Mouse (Mus musculus) hindbrain, embryonic 15.5 days (tissue): Measurements from ENCODE around the gene Osbpl6. TPM values are rescaled to one million over a fixed set of nuclear protein-coding genes. Genes with fewer than 3 reads are reported as not detected.

Experiments
- ATAC-seq: fragments of 200-750 bp; cut with Nextera tagmentation; 2 replicates; pipeline ENCODE4 v1.8.0; 2017; ENCODE audit warnings: low read depth, moderate number of reproducible peaks, moderate TSS enrichment; ENCODE audit not compliant: low FRiP score
- H3K27ac ChIP-seq: fragments of 300-500 bp; sonication (generic); replicated peaks from 2 replicates; pipeline ENCODE4 v1.5.1; 2015; ENCODE audit warnings: mild to moderate bottlenecking, inconsistent platforms
- H3K27me3 ChIP-seq: fragments of 300-500 bp; sonication (generic); 2 replicates; pipeline ENCODE4 v1.6.1; 2015; ENCODE audit warnings: control low read depth, inconsistent platforms
- H3K36me3 ChIP-seq: fragments of 300-500 bp; sonication (generic); 2 replicates; pipeline ENCODE4 v1.6.1; 2015; ENCODE audit warnings: control low read depth, inconsistent platforms
- H3K4me1 ChIP-seq: fragments of 300-500 bp; sonication (generic); replicated peaks from 2 replicates; pipeline ENCODE4 v1.6.1; 2015; ENCODE audit warnings: control low read depth, inconsistent platforms
- H3K4me2 ChIP-seq: fragments of 300-500 bp; sonication (generic); 2 replicates; pipeline ENCODE4 v1.6.1; 2015; ENCODE audit warnings: moderate library complexity, mild to moderate bottlenecking, inconsistent platforms
- H3K4me3 ChIP-seq: fragments of 300-500 bp; sonication (generic); 2 replicates; pipeline ENCODE4 v1.5.1; 2015; ENCODE audit warnings: mild to moderate bottlenecking, inconsistent platforms
- H3K9ac ChIP-seq: fragments of 300-500 bp; sonication (generic); 2 replicates; pipeline ENCODE4 v1.6.1; 2015; ENCODE audit warnings: inconsistent platforms
- H3K9me3 ChIP-seq: fragments of 300-500 bp; sonication (generic); 2 replicates; pipeline ENCODE4 v1.6.1; 2016; ENCODE audit warnings: control low read depth, inconsistent platforms
- WGBS: fragments of 180-500 bp; shearing (Covaris S2); methylation state at CpG from one replicate; pipeline ENCODE4 v1.1.7; 2015; 5-methylcytosine and 5-hydroxymethylcytosine counted together
- polyA plus RNA-seq: library from polyadenylated mRNA; unstranded; fragments of >200 nt; fragmentation: Nextera tagmentation; extraction: Ambion mirVana; gene quantifications from 2 replicates; pipeline ENCODE4 v1.2.1, GENCODE M21; 2015

Gene Osbpl6
- polyA plus RNA-seq, 1 experiment from 2014 or later: 27.2 TPM

GRCm38 (mm10) chr2:76386531-76386930 is 19.8 kb upstream of the Osbpl6 start:
- Histone ChIP-seq H3K9me3 (no peaks in the 10 kb centered on the region), H3K4me2 (no peak overlapping the region), H3K36me3 (peaks cover 36% of the 10 kb centered on the region), H3K27ac (no peak overlapping the region), H3K4me3 (no peak overlapping the region), H3K9ac (no peak overlapping the region), H3K4me1 (no peaks in the 10 kb centered on the region), H3K27me3 (no peaks in the 10 kb centered on the region)
- no peak for ATAC-seq

- no peak for ATAC-seq
- H3K4me3 ChIP-seq: no peak overlapping the region
- no peak overlapping the region for H3K27ac ChIP-seq
- H3K9me3 ChIP-seq: no peaks in the 10 kb centered on the region
- no peak overlapping the region for H3K4me2 ChIP-seq
- H3K27me3 ChIP-seq: no peaks in the 10 kb centered on the region
- H3K9ac ChIP-seq: no peak overlapping the region
- H3K4me1 ChIP-seq: peaks cover 3% of the 10 kb centered on the region
- no peaks in the 10 kb centered on the region for H3K36me3 ChIP-seq
These were observed 6.1 kb upstream of the Osbpl6 start for GRCm38 (mm10) chr2:76400178-76400577.

GRCm38 (mm10) chr2:76405596-76406150 is 635 bp upstream of the Osbpl6 start:
- WGBS: 1% methylated on average over 15 of the region's 15 CpGs
- Histone ChIP-seq H3K27me3 (no peaks in the 10 kb centered on the region), H3K9ac (peak overlapping the region; percentile 100), H3K4me3 (peak overlapping the region; percentile 100), H3K36me3 (no peaks in the 10 kb centered on the region; the same call in 1 of the 2 replicates), H3K4me2 (peak overlapping the region; percentile 92), H3K4me1 (peaks cover 13% of the 10 kb centered on the region), H3K27ac (peak overlapping the region; percentile 96), H3K9me3 (no peaks in the 10 kb centered on the region)
- peak; percentile 46 for ATAC-seq

GRCm38 (mm10) chr2:76406937-76407441 is 681 bp downstream of the Osbpl6 start:
- Histone ChIP-seq H3K4me2 (peak overlapping the region; percentile 92), H3K9me3 (no peaks in the 10 kb centered on the region), H3K27me3 (no peaks in the 10 kb centered on the region), H3K27ac (peak overlapping the region; percentile 96), H3K4me3 (peak overlapping the region; percentile 100), H3K4me1 (peaks cover 13% of the 10 kb centered on the region), H3K9ac (peak overlapping the region; percentile 100), H3K36me3 (no peaks in the 10 kb centered on the region; the same call in 1 of the 2 replicates)
- ATAC-seq: peak; percentile 57
- under 1% methylated on average over 49 of the region's 49 CpGs for WGBS

GRCm38 (mm10) chr2:76409526-76409925 is 3.2 kb downstream of the Osbpl6 start:
- no peak for ATAC-seq
- H3K9me3 ChIP-seq: no peaks in the 10 kb centered on the region
- no peak overlapping the region for H3K9ac ChIP-seq
- H3K27ac ChIP-seq: no peak overlapping the region
- H3K4me2 ChIP-seq: no peak overlapping the region
- no peaks in the 10 kb centered on the region for H3K27me3 ChIP-seq
- H3K4me1 ChIP-seq: peaks cover 11% of the 10 kb centered on the region
- 89% methylated on average over 1 of the region's 1 CpGs for WGBS
- no peak overlapping the region for H3K4me3 ChIP-seq
- H3K36me3 ChIP-seq: no peaks in the 10 kb centered on the region; the same call in 1 of the 2 replicates

GRCm38 (mm10) chr2:76409986-76410385 is 3.7 kb downstream of the Osbpl6 start:
- Histone ChIP-seq H3K4me1 (peaks cover 11% of the 10 kb centered on the region), H3K4me3 (no peak overlapping the region), H3K9ac (no peak overlapping the region), H3K36me3 (no peaks in the 10 kb centered on the region; the same call in 1 of the 2 replicates), H3K27ac (no peak overlapping the region), H3K9me3 (no peaks in the 10 kb centered on the region), H3K27me3 (no peaks in the 10 kb centered on the region), H3K4me2 (no peak overlapping the region)
- 82% methylated on average over 2 of the region's 2 CpGs for WGBS
- no peak for ATAC-seq

GRCm38 (mm10) chr2:76412924-76413323 is 6.6 kb downstream of the Osbpl6 start:
- H3K36me3 ChIP-seq: no peaks in the 10 kb centered on the region; the same call in 1 of the 2 replicates
- H3K9ac ChIP-seq: no peak overlapping the region
- H3K4me2 ChIP-seq: no peak overlapping the region
- no peak overlapping the region for H3K4me3 ChIP-seq
- no peak for ATAC-seq
- peaks cover 2% of the 10 kb centered on the region; the same call in 1 of the 2 replicates for H3K4me1 ChIP-seq
- WGBS: 62% methylated on average over 2 of the region's 2 CpGs
- no peaks in the 10 kb centered on the region for H3K9me3 ChIP-seq
- no peak overlapping the region for H3K27ac ChIP-seq
- H3K27me3 ChIP-seq: no peaks in the 10 kb centered on the region

- no peak for ATAC-seq
- 92% methylated on average over 14 of the region's 14 CpGs for whole genome bisulfite sequencing
- Histone ChIP-seq H3K4me3 (no peak overlapping the region), H3K36me3 (no peaks in the 10 kb centered on the region), H3K9ac (no peak overlapping the region), H3K27ac (no peak overlapping the region), H3K4me2 (no peak overlapping the region), H3K27me3 (no peaks in the 10 kb centered on the region), H3K4me1 (no peaks in the 10 kb centered on the region; the same call in 1 of the 2 replicates), H3K9me3 (no peaks in the 10 kb centered on the region)
These were observed 11.3 kb downstream of the Osbpl6 start for GRCm38 (mm10) chr2:76417446-76418141.

GRCm38 (mm10) chr2:76418142-76418518 is 11.8 kb downstream of the Osbpl6 start:
- Histone ChIP-seq H3K9me3 (no peaks in the 10 kb centered on the region), H3K27ac (no peak overlapping the region), H3K36me3 (no peaks in the 10 kb centered on the region), H3K4me1 (no peaks in the 10 kb centered on the region; the same call in 1 of the 2 replicates), H3K27me3 (no peaks in the 10 kb centered on the region), H3K9ac (no peak overlapping the region), H3K4me3 (no peak overlapping the region), H3K4me2 (no peak overlapping the region)
- no peak for ATAC-seq
- WGBS: 98% methylated on average over 3 of the region's 3 CpGs

- 89% methylated on average over 6 of the region's 6 CpGs for WGBS
- H3K9ac ChIP-seq: no peak overlapping the region
- H3K27ac ChIP-seq: no peak overlapping the region
- no peaks in the 10 kb centered on the region for H3K9me3 ChIP-seq
- no peaks in the 10 kb centered on the region for H3K36me3 ChIP-seq
- H3K4me1 ChIP-seq: no peaks in the 10 kb centered on the region; the same call in 1 of the 2 replicates
- H3K4me3 ChIP-seq: no peak overlapping the region
- H3K27me3 ChIP-seq: no peaks in the 10 kb centered on the region
- ATAC-seq: no peak
- H3K4me2 ChIP-seq: no peak overlapping the region
These were observed 15.2 kb downstream of the Osbpl6 start for GRCm38 (mm10) chr2:76421411-76421924.

- Histone ChIP-seq H3K27ac (no peak overlapping the region), H3K9ac (no peak overlapping the region), H3K36me3 (no peaks in the 10 kb centered on the region), H3K27me3 (no peaks in the 10 kb centered on the region), H3K4me3 (no peak overlapping the region), H3K4me1 (peaks cover 11% of the 10 kb centered on the region), H3K9me3 (no peaks in the 10 kb centered on the region), H3K4me2 (no peak overlapping the region)
- no peak for ATAC-seq
- WGBS: 87% methylated on average over 3 of the region's 3 CpGs
These were observed 20.5 kb downstream of the Osbpl6 start for GRCm38 (mm10) chr2:76426816-76427215.

GRCm38 (mm10) chr2:76429318-76429717 is 23.0 kb downstream of the Osbpl6 start:
- no peak overlapping the region for H3K27ac ChIP-seq
- no peaks in the 10 kb centered on the region for H3K27me3 ChIP-seq
- no peak overlapping the region for H3K4me2 ChIP-seq
- ATAC-seq: 0 out of 2 replicates have a peak, but pooled peaks have one; percentile 38
- H3K9ac ChIP-seq: no peak overlapping the region
- H3K4me1 ChIP-seq: peaks cover 11% of the 10 kb centered on the region; the same call in 1 of the 2 replicates
- 50% methylated on average over 3 of the region's 3 CpGs for WGBS
- no peak overlapping the region for H3K4me3 ChIP-seq
- no peaks in the 10 kb centered on the region for H3K36me3 ChIP-seq
- no peaks in the 10 kb centered on the region for H3K9me3 ChIP-seq
